Comparison of ENCODE assay signal across 13 mouse cellular contexts in the genomic region with DNA sequence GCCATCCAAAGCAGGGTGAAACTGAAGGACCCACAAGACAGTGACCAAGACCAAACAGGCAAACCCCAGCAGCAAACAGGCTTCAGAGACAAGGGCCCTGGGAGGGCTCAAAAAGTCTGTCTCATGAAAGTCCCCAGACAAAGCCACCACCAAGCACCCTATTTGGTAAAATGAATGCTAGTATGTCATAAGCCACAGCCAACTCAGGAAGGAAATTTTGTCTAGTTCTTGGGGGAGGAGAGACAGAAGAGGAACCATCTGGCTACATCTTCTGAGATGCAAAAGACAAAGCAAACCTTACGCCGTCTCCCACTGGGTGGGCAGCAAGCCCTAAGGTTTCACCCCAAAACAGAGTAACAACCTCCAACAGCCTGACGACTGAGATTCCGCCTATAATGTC. TPM values are rescaled to one million over a fixed set of nuclear protein-coding genes. Genes with fewer than 3 reads are reported as not detected.
A peak's percentile ranks its signal among the peaks of the same experiment; 100 is the strongest.
DNase-seq lines count a peak whose midpoint lies in the region; ATAC-seq and TF ChIP-seq lines count a peak whose summit lies in the region.
"Had no signal": no experiment of that assay in that cellular context is flagged by ENCODE, and none has a peak within 500 bp of the region (broad histone marks: within the 10 kb centered on the region; RNA-seq: fewer than 3 reads in every experiment).

No protein-coding gene starts in this region.

- peak overlapping the region in 1 of 2 experiments; percentile 96; a peak in 2 of 4 replicates for H3K27ac ChIP-seq in heart, embryonic 14.5 days (replicated peaks in 1 of 2; ENCODE audit: control insufficient read depth in 1 of 2, insufficient read depth in 1 of 2, low read depth in 2 of 2, low read length in 2 of 2)
- peak overlapping the region; percentile 30 for H3K27ac ChIP-seq in bone marrow macrophage, adult 2 months (ENCODE audit: insufficient read depth, low read depth, low read length)
- H3K27ac ChIP-seq: liver, embryonic 14.5 days had no signal

- no peaks in the 10 kb centered on the region for H3K9me3 ChIP-seq in heart, embryonic 14.5 days (ENCODE audit: control insufficient read depth, low read length)

- peaks cover 94% of the 10 kb centered on the region for H3K36me3 ChIP-seq in heart, embryonic 14.5 days (ENCODE audit: control insufficient read depth, insufficient read depth, low read length)
- peaks cover 96% of the 10 kb centered on the region for H3K36me3 ChIP-seq in C2C12 (ENCODE audit: control insufficient read depth, insufficient read depth)

- H3K9ac ChIP-seq in heart, embryonic 14.5 days (ENCODE audit: low read length), result peak overlapping the region; percentile 27; the same call in 1 of the 2 replicates
- H3K9ac ChIP-seq: liver, embryonic 14.5 days had no signal

- no peak for DNase-seq in heart, postnatal 4 days
- DNase-seq in naive thymus-derived CD4-positive, alpha-beta T cell, adult 2 months (ENCODE audit: low read depth), result peak; percentile 85
- no peak for DNase-seq in adrenal gland, adult 18-20 months (ENCODE audit: low spot score in 2 of 2)
- no peak for DNase-seq in ovary, postnatal 14 days (ENCODE audit: low spot score)
- DNase-seq in layer of hippocampus, postnatal 25 days (ENCODE audit: extremely low spot score in 1 of 2, low spot score in 1 of 2), result no peak
- DNase-seq: adrenal gland, adult 8-10 months had no signal

- TF ChIP-seq POLR2A in bone marrow macrophage, adult 2 months (IDR thresholded peaks at IDR 0.05; ENCODE audit: borderline replicate concordance, low read depth, low read length), result no peak

- no peak overlapping the region for H3K4me2 ChIP-seq in heart, embryonic 14.5 days (ENCODE audit: low read length)

- no peak overlapping the region for H3K4me3 ChIP-seq in heart, embryonic 14.5 days (ENCODE audit: control insufficient read depth in 1 of 2, insufficient read depth in 1 of 2, low read depth in 1 of 2, low read length in 2 of 2)
- no peak overlapping the region for H3K4me3 ChIP-seq in C2C12 (ENCODE audit: insufficient read depth, poor library complexity, severe bottlenecking)
- H3K4me3 ChIP-seq in bone marrow macrophage, adult 2 months (ENCODE audit: insufficient read depth, low read length), result no peak overlapping the region
- H3K4me3 ChIP-seq: erythroblast, embryonic 14.5 days had no signal

- ATAC-seq in heart, embryonic 14.5 days (ENCODE audit: insufficient number of reproducible peaks, insufficient read depth, low FRiP score, low read depth), result no peak
- ATAC-seq: midbrain, embryonic 16.5 days had no signal

- no peaks in the 10 kb centered on the region for H3K27me3 ChIP-seq in heart, embryonic 14.5 days (ENCODE audit: control insufficient read depth, insufficient read depth, low read length)
- H3K27me3 ChIP-seq in C2C12 (ENCODE audit: control insufficient read depth, insufficient read depth, insufficient read length), result no peaks in the 10 kb centered on the region

- no peak for TF ChIP-seq CTCF in C2C12 (IDR thresholded peaks at IDR 0.05; ENCODE audit: control insufficient read depth, insufficient read depth, insufficient read length)
- TF ChIP-seq CTCF in bone marrow macrophage, adult 2 months (IDR thresholded peaks at IDR 0.05; ENCODE audit: low read depth, low read length), result no peak

- peaks cover 100% of the 10 kb centered on the region for H3K79me2 ChIP-seq in C2C12 (ENCODE audit: control insufficient read depth, insufficient read depth)

- H3ac ChIP-seq in C2C12 (ENCODE audit: control insufficient read depth, insufficient read length, low read depth), result peak overlapping the region; percentile 60

- peaks cover 52 to 82% of the 10 kb centered on the region in 2 experiments for H3K4me1 ChIP-seq in heart, embryonic 14.5 days (ENCODE audit: control insufficient read depth in 2 of 2, insufficient read depth in 2 of 2, low read length in 2 of 2)
- H3K4me1 ChIP-seq in bone marrow macrophage, adult 2 months (ENCODE audit: control insufficient read depth, insufficient read depth, low read length), result peaks cover 71% of the 10 kb centered on the region

- WGBS in heart, embryonic 14.5 days, result 83% methylated on average over 4 of the region's 4 CpGs

- peaks cover 94% of the 10 kb centered on the region for H3K79me3 ChIP-seq in C2C12 (ENCODE audit: low read depth)

TF ChIP-seq in C2C12, 6 proteins besides CTCF, POLR2A, EP300 and RAD21:
- no peak for TF ChIP-seq USF1 (IDR thresholded peaks at IDR 0.05; ENCODE audit: low read depth)
- TF ChIP-seq MAX (IDR thresholded peaks at IDR 0.05), result no peak
- no peak for TF ChIP-seq MYOG (IDR thresholded peaks at IDR 0.05; ENCODE audit: control insufficient read depth, extremely low read depth, insufficient read length)
- no peak for TF ChIP-seq FOSL1 (IDR thresholded peaks at IDR 0.05; ENCODE audit: insufficient read depth, low read length, poor library complexity, severe bottlenecking)
- no peak for TF ChIP-seq CEBPB (IDR thresholded peaks at IDR 0.05; ENCODE audit: low read depth)
- TF ChIP-seq MYOD1 (IDR thresholded peaks at IDR 0.05; ENCODE audit: control insufficient read depth, insufficient read length, low read depth), result no peak
TF ChIP-seq in C2C12: peak in this region for 0.

RNA-seq across cellular contexts. Expression of gene Myh9, which starts 36.3 kb away (rescaled TPM):
- polyA plus RNA-seq in heart, embryonic 14.5 days (2014; fragmentation: Nextera tagmentation; extraction: Ambion mirVana), result 31.0 and 32.8 TPM in 2 replicates
- 100 to 1,000 TPM; 219 to 228 TPM for total RNA-seq in heart, postnatal 4 days (2021)
- polyA plus RNA-seq in C2C12 (2012; fragmentation: generic; extraction: Trizol), result 580 TPM
- polyA plus RNA-seq in bone marrow macrophage, adult 2 months (2012; ENCODE audit: insufficient read depth, insufficient read length, missing spikeins), result 170 and 194 TPM in 2 replicates
- 100 to 1,000 TPM; 270 to 287 TPM for total RNA-seq in adrenal gland, adult 18-20 months (2021)
- total RNA-seq in layer of hippocampus, postnatal 25 days (2021), result 10 to 100 TPM; 75.0 to 90.2 TPM

RNA-seq across cellular contexts. Expression of gene Apol8, which starts 48.9 kb away (rescaled TPM):
- not detected in 2 replicates for polyA plus RNA-seq in heart, embryonic 14.5 days (2014; fragmentation: Nextera tagmentation; extraction: Ambion mirVana)
- under 1 TPM; 0.17 to 0.38 TPM for total RNA-seq in heart, postnatal 4 days (2021)
- 0.46 TPM for polyA plus RNA-seq in C2C12 (2012; fragmentation: generic; extraction: Trizol)
- polyA plus RNA-seq in bone marrow macrophage, adult 2 months (2012; ENCODE audit: insufficient read depth, insufficient read length, missing spikeins), result not detected in 2 replicates
- not detected for total RNA-seq in adrenal gland, adult 18-20 months (2021)
- total RNA-seq in layer of hippocampus, postnatal 25 days (2021), result 1 to 10 TPM; 4.0 to 4.8 TPM
- polyA plus RNA-seq: intestine, embryonic 14.5 days had no signal
